Mouse (Mus musculus) bone marrow macrophage, adult 2 months (primary cell): ENCODE measurements around the gene Mnt.

Source experiments
- CTCF ChIP-seq: IDR thresholded peaks from 2 replicates; pipeline ENCODE4 v1.5.1; 2012; ENCODE audit warnings: low read depth, mild to moderate bottlenecking, low read length, moderate library complexity
- POLR2A ChIP-seq: IDR thresholded peaks from 2 replicates; pipeline ENCODE4 v1.6.1; 2012; ENCODE audit warnings: mild to moderate bottlenecking, low read depth, low read length, borderline replicate concordance

- TF ChIP-seq CTCF (no peak), POLR2A (no peak)
Measured at GRCm38 (mm10) chr11:74811538-74811937, 19.2 kb upstream of the Mnt start.
